Mouse (Mus musculus) T-cell, adult 2 months (primary cell): ENCODE measurements around the gene Aprt.

Experiments
- DNase-seq: peaks from one replicate; pipeline ENCODE4 v3.0.0; 2022; ENCODE audit warnings: low spot score

Gene Aprt

DNA sequence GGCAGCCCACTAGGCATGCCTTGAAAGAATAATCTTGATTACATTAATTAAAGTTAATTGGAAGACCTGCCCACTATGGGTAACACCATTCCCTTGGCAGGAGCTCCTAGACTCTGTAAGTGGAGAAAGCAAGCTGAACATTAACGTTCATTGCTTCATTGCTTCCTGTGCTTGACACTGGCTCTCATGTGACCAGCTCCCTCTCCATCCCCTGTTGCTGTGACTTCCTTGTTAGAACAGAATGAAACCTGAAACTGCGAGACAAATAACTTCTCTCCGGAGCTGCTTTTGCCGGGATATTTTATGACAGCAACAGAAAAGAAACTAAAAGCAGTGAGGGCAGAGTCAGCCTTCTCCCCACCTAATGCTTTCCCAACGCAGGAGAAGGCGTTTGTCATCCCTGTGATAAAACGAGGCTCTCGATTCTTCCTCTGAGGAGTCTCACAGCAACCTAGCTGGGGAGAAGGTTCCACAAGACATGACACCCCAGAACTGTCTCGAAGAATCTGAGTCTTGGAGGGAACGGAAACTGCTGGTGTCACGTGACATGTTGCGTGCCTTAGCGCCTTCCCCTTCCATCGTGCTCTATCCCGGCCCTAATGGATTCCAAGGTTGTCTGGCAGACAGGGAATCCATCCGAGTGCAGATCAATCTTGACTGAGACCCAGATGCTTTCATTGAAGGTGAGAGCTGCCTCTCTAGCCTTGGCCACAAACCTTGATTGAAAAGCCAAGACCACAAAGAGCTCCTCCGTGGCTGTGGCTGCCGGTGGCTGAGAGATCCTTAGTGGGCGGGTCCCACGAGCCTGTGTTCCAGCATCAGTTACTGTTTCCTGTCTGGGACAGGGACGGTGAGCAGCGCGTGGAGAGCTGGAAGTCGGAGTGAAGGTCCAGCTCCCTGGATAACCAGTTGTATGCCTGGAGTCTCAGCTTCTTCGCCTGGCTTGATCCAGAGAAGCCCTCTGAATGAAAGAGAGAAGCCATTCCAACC lies 12.1 kb downstream of the Aprt start:
- no peak for DNase-seq

DNA sequence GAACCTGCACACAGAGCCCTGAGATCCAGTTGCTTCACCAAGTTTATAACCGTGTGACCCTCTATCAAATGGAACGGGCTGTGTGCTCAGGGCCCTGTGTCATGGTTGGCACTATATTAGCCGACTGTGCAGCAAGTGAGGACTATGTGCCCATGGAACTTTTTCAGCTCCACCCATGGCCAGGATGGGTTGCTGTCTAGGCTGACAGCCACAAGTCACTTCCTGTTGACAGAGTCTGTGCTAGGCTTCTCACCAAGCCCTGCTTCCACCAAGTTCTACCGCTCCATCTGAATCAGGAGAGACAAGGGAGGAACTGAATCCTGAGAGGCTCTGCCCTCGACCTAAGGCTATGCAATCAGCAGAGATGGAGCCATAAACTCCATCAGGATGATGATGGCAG lies 15.5 kb downstream of the Aprt start:
- peak; percentile 76 for DNase-seq

DNA sequence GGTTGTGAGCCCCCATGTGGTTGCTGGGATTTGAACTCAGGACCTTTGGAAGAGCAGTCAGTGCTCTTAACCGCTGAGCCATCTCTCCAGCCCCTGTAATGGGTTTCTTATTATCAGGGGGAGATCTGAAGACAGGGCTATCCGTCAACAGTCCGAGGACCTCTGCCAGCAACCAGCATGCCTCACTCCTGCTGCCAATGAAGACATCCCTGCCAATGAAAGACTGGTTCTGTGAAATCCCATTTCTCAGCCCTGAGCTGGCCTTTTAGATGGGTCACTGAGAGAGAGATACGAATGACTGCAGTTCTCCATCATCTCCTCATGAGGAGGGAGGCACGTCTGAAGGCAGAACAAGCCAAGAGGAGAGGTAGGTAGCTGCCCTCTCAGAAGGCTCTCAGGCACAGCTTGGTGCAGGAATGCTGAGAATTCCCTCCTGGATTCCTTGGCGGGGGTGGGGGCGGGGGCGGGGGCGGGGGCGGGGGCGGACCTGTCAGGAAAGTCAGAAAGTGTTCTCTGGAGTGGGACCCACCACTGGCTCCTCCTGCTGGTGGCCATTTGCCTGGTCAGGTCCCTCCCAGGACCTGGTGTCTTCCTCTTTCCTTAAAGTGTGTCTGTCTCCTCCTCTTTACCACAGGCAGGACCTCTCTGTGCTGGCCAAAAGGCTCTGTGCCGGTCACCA lies 17.9 kb downstream of the Aprt start:
- no peak for DNase-seq

- DNase-seq = no peak
These were observed 19.3 kb downstream of the Aprt start for GRCm38 (mm10) chr8:122557248-122558038.

GRCm38 (mm10) chr8:122556030-122557009 lies 20.4 kb downstream of the Aprt start:
- DNase-seq = peak; percentile 86

- DNase-seq = no peak
These were observed 21.9 kb downstream of the Aprt start for GRCm38 (mm10) chr8:122554786-122555185.

GRCm38 (mm10) chr8:122551265-122552051 lies 25.3 kb downstream of the Aprt start, which contains the start of gene Piezo1:
Gene Piezo1, minus strand, starts transcription at chr8:122551329.
- peak; percentile 93 for DNase-seq

GRCm38 (mm10) chr8:122550995-122551264 lies 25.8 kb downstream of the Aprt start:
- DNase-seq = no peak

- peak; percentile 38 for DNase-seq
These were observed 26.3 kb downstream of the Aprt start for GRCm38 (mm10) chr8:122550234-122550994.

GRCm38 (mm10) chr8:122548891-122549439 lies 27.7 kb downstream of the Aprt start:
- DNase-seq = peak; percentile 33

DNA sequence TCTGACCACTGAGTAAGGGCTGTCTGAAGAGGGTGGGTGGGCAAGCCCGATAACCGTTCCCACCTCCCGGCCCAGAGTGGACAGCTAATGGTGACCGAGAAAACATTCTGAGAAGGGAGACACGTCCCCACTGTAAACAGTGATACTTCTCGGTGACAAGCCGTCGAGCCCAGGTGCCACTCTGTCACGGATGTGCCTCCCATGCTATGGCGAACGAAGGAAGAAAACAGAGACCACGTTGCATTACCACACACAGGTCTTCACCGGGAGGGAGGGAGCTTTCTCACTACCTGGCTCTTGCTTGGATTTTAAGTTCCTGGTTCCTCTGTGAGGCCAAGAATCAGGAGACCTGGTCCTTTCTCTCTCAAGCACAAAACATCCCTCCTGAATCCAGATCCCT lies 28.4 kb downstream of the Aprt start:
- peak; percentile 22 for DNase-seq

GRCm38 (mm10) chr8:122547815-122548214 lies 28.9 kb downstream of the Aprt start:
- peak; percentile 76 for DNase-seq

- DNase-seq = no peak
These were observed 29.8 kb downstream of the Aprt start for GRCm38 (mm10) chr8:122546811-122547453.

DNA sequence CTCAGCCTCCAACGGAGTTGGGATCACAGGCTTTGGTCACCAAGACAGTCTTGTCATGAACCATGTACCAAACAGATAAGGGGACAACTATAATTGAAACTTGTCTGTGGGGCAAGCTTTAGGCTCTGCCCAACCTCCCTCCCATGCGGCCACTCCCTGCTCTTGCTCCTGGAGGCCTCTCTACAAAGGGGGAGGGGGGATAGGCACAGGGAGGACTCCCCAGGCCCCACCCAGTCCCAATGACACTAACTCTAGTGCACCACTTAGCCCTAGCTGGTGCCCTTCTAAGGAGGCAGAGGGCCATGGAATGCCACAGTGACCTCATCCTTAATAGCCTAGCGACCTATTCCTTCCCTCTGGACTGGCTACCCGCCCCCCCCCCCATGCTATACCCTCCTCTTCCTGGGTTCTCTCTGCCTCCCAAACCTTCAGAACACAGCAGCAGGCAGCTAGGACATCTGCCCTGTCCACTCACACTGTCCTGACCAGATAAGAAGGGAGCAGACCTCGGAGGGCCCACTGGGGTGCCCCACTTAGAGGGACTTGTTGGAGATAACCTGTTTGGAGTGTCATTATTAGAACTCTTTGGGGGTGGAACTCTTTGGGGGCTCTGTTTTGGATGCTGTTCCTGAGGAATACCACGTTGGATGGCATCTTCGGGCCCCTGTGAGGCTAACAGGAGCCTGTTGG lies 30.5 kb downstream of the Aprt start:
- DNase-seq = no peak

GRCm38 (mm10) chr8:122544138-122544537 lies 32.6 kb downstream of the Aprt start:
- no peak for DNase-seq

- no peak for DNase-seq
These were observed 38.2 kb downstream of the Aprt start for GRCm38 (mm10) chr8:122538310-122539076.

GRCm38 (mm10) chr8:122537812-122538211 lies 38.9 kb downstream of the Aprt start:
- no peak for DNase-seq
